Mouse (Mus musculus): ENCODE data around the gene Bloc1s6.

DNA sequence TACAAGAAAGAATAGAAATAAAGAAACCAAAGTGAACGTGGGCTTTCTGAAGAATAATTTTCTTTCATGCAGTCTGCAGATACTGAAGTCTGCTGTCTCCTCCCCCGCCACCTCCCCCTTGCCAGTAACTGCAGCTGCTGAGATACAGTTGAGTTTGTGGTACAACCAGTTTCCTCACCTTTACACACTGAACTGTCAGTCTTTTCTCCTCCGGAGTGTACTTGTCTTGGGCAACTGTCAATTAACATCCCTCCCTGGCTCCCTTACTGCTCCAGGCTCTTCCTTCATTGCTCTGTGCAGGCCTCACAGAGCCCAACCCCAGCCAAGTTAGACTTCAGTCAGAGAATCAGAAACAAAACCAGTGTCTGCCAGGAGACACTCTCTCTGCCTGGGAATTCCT, 17.7 kb upstream of the Bloc1s6 start:
- TF ChIP-seq POLR2A (IDR thresholded peaks at IDR 0.05; ENCODE audit: insufficient read length, low read depth) (no peak), MAX (IDR thresholded peaks at IDR 0.05; ENCODE audit: low read depth) (no peak), REST (IDR thresholded peaks at IDR 0.05; ENCODE audit: insufficient read depth, insufficient read length) (no peak), TCF3 (IDR thresholded peaks at IDR 0.05; ENCODE audit: insufficient read length, low read depth) (no peak), MYOG (IDR thresholded peaks at IDR 0.05; ENCODE audit: control insufficient read depth in 1 of 3, insufficient read depth in 1 of 3, insufficient read length in 2 of 3, low read depth in 2 of 3) (no peak), TCF12 (IDR thresholded peaks at IDR 0.05; ENCODE audit: insufficient read depth, poor library complexity, severe bottlenecking) (no peak), USF1 (IDR thresholded peaks at IDR 0.05; ENCODE audit: low read depth) (no peak), POLR2AphosphoS2 (IDR thresholded peaks at IDR 0.05; ENCODE audit: insufficient read length, low read depth) (no peak), CEBPB (IDR thresholded peaks at IDR 0.05; ENCODE audit: insufficient read depth, poor library complexity, severe bottlenecking) (no peak), E2F4 (IDR thresholded peaks at IDR 0.05; ENCODE audit: insufficient read depth) (no peak), MYOD1 (IDR thresholded peaks at IDR 0.05; ENCODE audit: control insufficient read depth in 1 of 3, insufficient read length in 2 of 3, low read depth in 2 of 3) (no peak), SRF (IDR thresholded peaks at IDR 0.05; ENCODE audit: control insufficient read depth, insufficient read length, low read depth) (no peak)
